Mouse (Mus musculus): ENCODE data around the gene Nhsl1. TPM values are rescaled to one million over a fixed set of nuclear protein-coding genes. Genes with fewer than 3 reads are reported as not detected.
"Not testable (repeated sequence)": the region's sequence is repeated elsewhere in the genome, so short reads cannot be mapped to it uniquely, and the experiment has no call there.

Gene Nhsl1
- polyA plus RNA-seq, 1 experiment from 2014 or later = 11.2 TPM

DNA sequence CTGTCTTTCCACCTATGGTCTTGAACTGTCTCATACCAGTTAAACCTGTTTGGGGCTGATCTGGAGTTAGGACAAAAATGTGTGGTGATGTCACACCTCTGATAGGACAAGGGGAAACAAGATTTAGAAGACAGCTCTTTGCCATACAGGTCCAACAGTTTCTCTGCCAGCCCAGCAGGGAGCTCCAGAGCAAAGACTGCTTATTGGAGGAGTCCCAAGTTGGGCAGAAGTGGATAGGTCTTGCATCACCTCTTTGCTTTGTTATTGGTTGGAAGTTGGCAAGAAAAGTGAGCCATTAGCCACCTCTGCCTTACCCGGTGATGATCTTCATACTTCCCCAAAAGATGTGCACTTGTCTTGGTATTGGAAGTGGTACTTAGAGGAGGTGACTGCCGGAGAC lies 218.1 kb downstream of the Nhsl1 start:
- Histone ChIP-seq H3K4me2 (no peak overlapping the region), H3K27ac (no peak overlapping the region), H3K9ac (no peak overlapping the region), H3K4me3 (no peak overlapping the region), H3K4me1 (replicated peaks) (peaks cover 4% of the 10 kb centered on the region; the same call in 1 of the 2 replicates), H3K9me3 (replicated peaks) (no peaks in the 10 kb centered on the region), H3K27me3 (no peaks in the 10 kb centered on the region), H3K36me3 (peaks cover 14% of the 10 kb centered on the region)
- 89% methylated on average over 2 of the region's 2 CpGs for WGBS
- ATAC-seq (replicated peaks; ENCODE audit: insufficient number of reproducible peaks, insufficient read depth, low FRiP score, low read depth) = no peak

DNA sequence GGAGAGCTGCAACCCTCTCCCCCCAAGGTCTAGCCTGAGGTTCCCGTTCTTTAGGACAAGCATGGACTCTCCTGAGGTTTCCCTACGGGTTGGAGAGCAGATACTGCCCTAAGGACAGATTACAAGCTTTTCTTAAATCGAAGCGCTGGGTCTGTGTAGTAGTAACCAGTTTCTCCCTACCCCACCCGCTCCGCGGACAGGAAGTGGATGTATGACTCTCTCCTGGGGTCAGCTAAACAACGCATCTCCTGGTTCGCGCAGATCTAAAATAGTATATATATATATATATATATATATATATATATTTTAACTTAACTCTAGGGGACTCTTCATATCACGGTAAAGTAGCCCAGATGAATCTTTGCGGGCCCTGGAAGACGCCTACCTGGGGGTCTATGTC lies 226.5 kb downstream of the Nhsl1 start:
- peak overlapping the region; percentile 73 for H3K4me3 ChIP-seq
- peak overlapping the region; percentile 96 for H3K4me2 ChIP-seq
- H3K27ac ChIP-seq = no peak overlapping the region
- 6% methylated on average over 13 of the region's 13 CpGs for WGBS
- peaks cover 20% of the 10 kb centered on the region for H3K4me1 ChIP-seq (replicated peaks)
- no peaks in the 10 kb centered on the region for H3K27me3 ChIP-seq
- ATAC-seq (replicated peaks; ENCODE audit: insufficient number of reproducible peaks, insufficient read depth, low FRiP score, low read depth) = no peak
- peak overlapping the region; percentile 75 for H3K9ac ChIP-seq
- no peaks in the 10 kb centered on the region for H3K9me3 ChIP-seq (replicated peaks)
- no peaks in the 10 kb centered on the region for H3K36me3 ChIP-seq

DNA sequence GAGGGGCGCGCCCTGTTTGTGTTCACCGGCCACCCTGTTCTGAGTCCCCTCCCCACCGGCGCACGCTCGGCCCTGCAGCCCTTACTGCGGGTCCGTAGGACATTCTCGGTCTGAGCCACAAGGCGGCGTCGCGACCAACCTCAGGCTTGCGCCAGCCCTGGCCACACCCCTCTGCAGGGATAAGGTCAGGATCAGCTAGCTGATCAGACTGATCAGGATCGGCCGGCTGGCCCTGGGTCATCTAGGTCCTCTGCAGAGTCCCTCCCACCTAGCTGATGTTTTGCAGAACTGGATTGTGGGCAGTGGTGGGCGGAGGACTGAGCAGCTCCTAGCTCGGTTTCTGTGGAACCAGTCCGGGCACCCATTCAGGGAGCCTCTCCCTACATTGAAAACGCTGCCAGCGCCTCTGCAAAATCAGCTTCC lies 227.0 kb downstream of the Nhsl1 start, which contains the start of gene Hebp2:
TSS of gene Hebp2 (minus strand) at position 264 of the 423 bp plus-strand sequence.
- H3K4me1 ChIP-seq (replicated peaks) = peaks cover 20% of the 10 kb centered on the region
- H3K9me3 ChIP-seq (replicated peaks) = no peaks in the 10 kb centered on the region
- no peaks in the 10 kb centered on the region for H3K36me3 ChIP-seq
- peak within 1 kb of the TSS; percentile 73 for H3K4me3 ChIP-seq
- peak within 1 kb of the TSS; percentile 96 for H3K4me2 ChIP-seq
- H3K27ac ChIP-seq = no peak within 1 kb of the TSS
- peak within 1 kb of the TSS; percentile 75 for H3K9ac ChIP-seq
- ATAC-seq (replicated peaks; ENCODE audit: insufficient number of reproducible peaks, insufficient read depth, low FRiP score, low read depth) = peak; percentile 77
- H3K27me3 ChIP-seq = no peaks in the 10 kb centered on the region
- WGBS = 2% methylated on average over 22 of the region's 22 CpGs

DNA sequence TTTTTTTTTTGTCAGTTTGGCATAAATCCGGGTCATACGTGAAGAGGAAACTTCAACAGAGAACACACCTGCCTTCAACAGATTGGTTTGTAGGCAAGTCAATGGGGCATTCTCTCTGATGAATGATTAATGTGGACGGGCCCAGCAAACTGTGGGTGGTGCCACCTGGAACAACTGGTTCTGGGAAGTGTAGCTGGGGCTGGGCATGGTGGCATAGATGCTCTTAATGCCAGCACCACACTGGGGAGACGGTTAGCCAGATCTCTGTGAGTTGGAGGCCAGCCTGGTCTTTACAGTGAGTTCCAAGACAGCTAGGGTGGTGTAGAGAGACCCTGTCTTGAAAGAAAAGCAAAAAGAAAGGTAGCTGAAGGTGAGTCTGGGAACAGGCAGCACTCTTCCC lies 228.6 kb downstream of the Nhsl1 start:
- Histone ChIP-seq H3K27me3 (no peaks in the 10 kb centered on the region), H3K9me3 (replicated peaks) (no peaks in the 10 kb centered on the region), H3K4me2 (no peak overlapping the region), H3K9ac (no peak overlapping the region), H3K4me1 (replicated peaks) (peaks cover 20% of the 10 kb centered on the region), H3K27ac (no peak overlapping the region), H3K36me3 (no peaks in the 10 kb centered on the region), H3K4me3 (no peak overlapping the region)
- 86% methylated on average over 4 of the region's 4 CpGs for WGBS
- ATAC-seq (replicated peaks; ENCODE audit: insufficient number of reproducible peaks, insufficient read depth, low FRiP score, low read depth) = no peak

DNA sequence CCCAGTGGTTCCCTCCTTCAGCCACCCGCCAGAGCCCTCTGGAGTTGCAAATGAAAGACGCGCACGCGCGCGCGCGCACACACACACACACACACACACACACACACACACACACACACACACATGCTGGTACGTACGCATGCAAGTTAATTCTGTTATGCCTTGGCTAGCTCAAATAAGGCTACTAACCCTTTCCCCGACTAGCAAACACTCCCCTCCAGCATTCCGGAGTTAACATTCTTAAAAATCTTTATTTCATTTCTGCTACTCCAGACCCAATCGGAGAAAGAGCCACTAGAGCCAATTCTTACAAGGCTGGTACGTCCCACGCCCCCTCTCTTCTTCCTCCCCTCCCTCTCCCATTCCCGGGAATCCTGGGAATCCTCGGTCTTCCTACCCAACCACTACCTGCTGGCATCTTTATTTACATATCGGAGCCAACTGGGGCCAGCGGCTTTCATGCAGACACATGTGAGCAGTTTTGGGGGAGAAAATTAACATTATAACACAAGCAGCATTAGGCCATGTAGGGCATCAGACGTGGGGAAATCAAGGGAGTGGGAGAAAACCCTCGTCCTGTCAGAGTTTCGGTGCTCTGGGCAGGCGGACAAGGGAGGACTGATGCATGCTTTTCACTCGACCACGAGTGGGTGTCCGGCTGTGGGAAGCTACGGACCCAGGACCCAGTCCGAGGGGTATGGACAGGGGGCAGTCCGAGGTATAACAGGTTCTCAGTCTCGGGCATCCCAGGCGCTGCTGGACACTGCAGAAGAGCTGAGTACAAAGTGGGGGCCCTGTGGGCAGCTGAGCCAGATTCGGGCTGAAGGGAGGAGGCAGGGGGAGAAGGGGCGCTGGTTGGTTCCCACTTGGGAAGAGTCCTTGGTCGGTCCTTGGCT lies 230.8 kb downstream of the Nhsl1 start:
- Histone ChIP-seq H3K9ac (peak overlapping the region; percentile 33; the same call in 1 of the 2 replicates), H3K9me3 (replicated peaks) (no peaks in the 10 kb centered on the region), H3K27ac (no peak overlapping the region), H3K4me1 (replicated peaks) (peaks cover 20% of the 10 kb centered on the region), H3K27me3 (no peaks in the 10 kb centered on the region), H3K4me2 (peak overlapping the region; percentile 67), H3K4me3 (peak overlapping the region; percentile 44), H3K36me3 (no peaks in the 10 kb centered on the region)
- ATAC-seq (replicated peaks; ENCODE audit: insufficient number of reproducible peaks, insufficient read depth, low FRiP score, low read depth) = no peak
- WGBS = 5% methylated on average over 35 of the region's 35 CpGs

DNA sequence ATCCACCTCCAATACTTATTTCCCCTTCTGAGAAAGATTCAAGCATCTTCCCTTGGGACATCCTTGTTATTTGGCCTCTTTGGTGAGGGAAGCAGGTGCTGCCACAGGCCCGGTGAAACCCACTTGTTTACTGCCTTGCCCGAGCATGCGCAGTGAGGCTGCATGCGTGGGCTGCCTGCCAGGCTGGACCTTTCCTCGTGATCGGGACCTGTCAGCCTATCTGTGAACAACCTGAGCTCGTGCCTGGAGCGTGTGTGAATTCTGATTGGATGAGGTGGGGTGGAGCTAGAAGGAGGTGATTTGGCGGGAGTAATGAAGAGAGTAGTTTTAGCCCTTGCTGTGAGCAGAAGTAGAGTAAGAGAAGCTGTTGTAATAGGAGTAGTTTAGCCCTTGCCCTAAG lies 240.3 kb downstream of the Nhsl1 start:
- not testable (repeated sequence) for H3K36me3 ChIP-seq; H3K9me3 ChIP-seq (replicated peaks); H3K9ac ChIP-seq; H3K4me2 ChIP-seq; H3K27me3 ChIP-seq; ATAC-seq (replicated peaks; ENCODE audit: insufficient number of reproducible peaks, insufficient read depth, low FRiP score, low read depth); H3K27ac ChIP-seq; H3K4me1 ChIP-seq (replicated peaks); H3K4me3 ChIP-seq
- 79% methylated on average over 9 of the region's 9 CpGs for WGBS

DNA sequence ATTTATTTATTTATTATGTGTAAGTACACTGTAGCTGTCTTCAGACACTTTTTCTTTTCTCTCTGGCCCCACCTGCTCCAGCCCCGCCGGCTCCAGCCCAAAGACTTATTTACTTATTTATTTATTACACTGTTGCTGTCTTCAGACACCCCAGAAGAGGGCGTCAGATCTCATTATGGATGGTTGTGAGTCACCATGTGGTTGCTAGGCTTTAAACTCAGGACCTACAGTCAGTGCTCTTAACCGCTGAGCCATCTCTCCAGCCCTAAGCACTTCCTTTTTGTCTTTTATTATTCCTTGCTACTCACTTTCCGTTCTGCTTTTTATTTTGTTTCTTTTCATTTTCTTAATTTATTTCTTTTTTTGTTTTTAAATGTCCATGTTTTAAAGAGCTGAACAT lies 242.7 kb downstream of the Nhsl1 start:
- H3K27ac ChIP-seq = no peak overlapping the region
- H3K9ac ChIP-seq = no peak overlapping the region
- H3K9me3 ChIP-seq (replicated peaks) = no peaks in the 10 kb centered on the region
- H3K36me3 ChIP-seq = no peaks in the 10 kb centered on the region
- no peaks in the 10 kb centered on the region; the same call in 1 of the 2 replicates for H3K27me3 ChIP-seq
- H3K4me3 ChIP-seq = no peak overlapping the region
- 47% methylated on average over 5 of the region's 5 CpGs for WGBS
- no peaks in the 10 kb centered on the region for H3K4me1 ChIP-seq (replicated peaks)
- ATAC-seq (replicated peaks; ENCODE audit: insufficient number of reproducible peaks, insufficient read depth, low FRiP score, low read depth) = no peak
- no peak overlapping the region for H3K4me2 ChIP-seq

DNA sequence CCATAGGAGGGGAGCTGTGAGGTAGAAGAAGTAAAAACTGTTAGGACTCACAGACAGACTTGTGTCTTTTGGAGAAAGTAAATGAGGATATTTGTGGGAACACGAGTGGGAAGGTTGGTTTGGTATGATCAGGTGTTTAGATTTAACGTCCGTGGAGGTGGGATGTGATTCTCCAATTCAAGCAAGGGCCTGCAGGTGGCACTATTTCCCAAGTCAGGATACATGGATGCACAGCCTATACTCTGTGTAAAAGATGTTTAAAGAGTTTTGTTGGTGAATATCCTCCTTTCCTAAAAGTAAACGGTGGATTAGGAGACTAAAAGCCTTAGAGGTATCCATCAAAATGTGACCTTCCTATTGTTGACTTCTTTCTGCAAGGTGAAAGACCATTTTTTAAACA lies 244.2 kb downstream of the Nhsl1 start:
- WGBS = 4% methylated on average over 4 of the region's 4 CpGs
- no peak overlapping the region for H3K9ac ChIP-seq
- H3K4me3 ChIP-seq = no peak overlapping the region

DNA sequence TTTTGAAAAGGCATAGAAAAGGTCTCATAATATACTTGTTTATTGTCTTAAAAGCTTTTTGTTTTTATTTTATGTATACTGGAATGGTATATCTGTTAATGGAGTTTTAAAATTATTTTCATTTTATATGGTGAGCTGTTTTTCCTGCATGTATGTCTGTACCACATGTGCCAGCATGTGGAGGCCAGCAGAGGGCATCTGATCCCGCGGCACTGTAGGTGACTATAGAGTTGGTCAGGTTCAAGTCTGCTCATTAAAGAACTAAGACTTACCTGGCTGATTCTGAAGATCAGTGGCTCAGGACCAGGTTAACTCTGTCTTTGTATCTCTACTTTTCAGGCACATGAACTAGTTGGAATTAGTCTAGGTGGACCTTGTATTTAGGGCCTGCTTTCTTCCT lies 253.8 kb downstream of the Nhsl1 start:
- Histone ChIP-seq H3K4me1 (replicated peaks) (no peaks in the 10 kb centered on the region), H3K9ac (no peak overlapping the region), H3K9me3 (replicated peaks) (no peaks in the 10 kb centered on the region), H3K4me2 (no peak overlapping the region), H3K36me3 (no peaks in the 10 kb centered on the region), H3K27me3 (no peaks in the 10 kb centered on the region), H3K4me3 (no peak overlapping the region), H3K27ac (no peak overlapping the region)
- no peak for ATAC-seq (replicated peaks; ENCODE audit: insufficient number of reproducible peaks, insufficient read depth, low FRiP score, low read depth)
- WGBS = 61% methylated on average over 2 of the region's 2 CpGs

More for the DNA sequence above, 244.2 kb downstream of the Nhsl1 start:
- H3K27me3 ChIP-seq = no peaks in the 10 kb centered on the region; the same call in 1 of the 2 replicates
- no peak overlapping the region for H3K4me2 ChIP-seq
- no peaks in the 10 kb centered on the region for H3K36me3 ChIP-seq
- no peak for ATAC-seq (replicated peaks; ENCODE audit: insufficient number of reproducible peaks, insufficient read depth, low FRiP score, low read depth)
- H3K27ac ChIP-seq = no peak overlapping the region
- no peaks in the 10 kb centered on the region for H3K4me1 ChIP-seq (replicated peaks)
- H3K9me3 ChIP-seq (replicated peaks) = no peaks in the 10 kb centered on the region

Other genes with a start within 250 kb of the Nhsl1 start
- 0.21 and 0.58 TPM in 2 replicates for gene Ect2l, start 108.1 kb upstream of the Nhsl1 start, polyA plus RNA-seq (2015; fragmentation: Nextera tagmentation; extraction: Ambion mirVana)
- 7.9 and 9.7 TPM in 2 replicates for gene Ccdc28a, start 84.0 kb upstream of the Nhsl1 start, polyA plus RNA-seq (2015; fragmentation: Nextera tagmentation; extraction: Ambion mirVana)
- gene Hebp2, start 227.1 kb downstream of the Nhsl1 start, polyA plus RNA-seq (2015; fragmentation: Nextera tagmentation; extraction: Ambion mirVana) = 12.0 and 12.4 TPM in 2 replicates